Mouse (Mus musculus) megakaryocyte, embryonic 14.5 days (primary cell): ENCODE data around the gene Mansc1.

Source experiments
- FLI1 ChIP-seq: IDR thresholded peaks from 2 replicates; pipeline ENCODE4 v1.6.1; 2012; ENCODE audit warnings: low read length, inconsistent platforms, mixed read lengths
- GATA1 ChIP-seq: IDR thresholded peaks from 3 replicates; pipeline ENCODE4 v1.6.1; 2012; ENCODE audit warnings: mixed read lengths, low read length, inconsistent platforms, borderline replicate concordance

DNA sequence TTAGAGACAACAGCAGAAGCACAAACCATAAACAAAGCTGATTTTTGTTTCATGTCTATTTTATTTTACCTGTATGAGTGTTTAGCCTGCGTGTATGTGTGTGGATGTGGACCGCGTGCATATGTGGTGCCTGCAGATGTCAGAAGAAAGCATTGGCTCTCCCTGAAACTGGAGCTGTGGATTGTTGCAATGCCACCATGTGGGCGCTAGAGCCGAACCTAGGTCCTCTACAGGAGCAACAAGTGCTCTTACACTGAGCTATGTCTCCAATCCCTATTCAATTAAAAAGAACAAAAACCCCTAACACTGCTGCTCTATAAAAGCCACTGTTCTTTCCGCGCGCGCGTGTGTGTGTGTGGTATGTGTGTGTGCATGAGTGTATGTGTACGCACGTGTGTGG is 6.9 kb downstream of the Mansc1 start:
- no peak for TF ChIP-seq GATA1
- TF ChIP-seq FLI1 = no peak
